Mouse (Mus musculus): Measurements from ENCODE around the gene Hoxa2.

Gene Hoxa2

DNA sequence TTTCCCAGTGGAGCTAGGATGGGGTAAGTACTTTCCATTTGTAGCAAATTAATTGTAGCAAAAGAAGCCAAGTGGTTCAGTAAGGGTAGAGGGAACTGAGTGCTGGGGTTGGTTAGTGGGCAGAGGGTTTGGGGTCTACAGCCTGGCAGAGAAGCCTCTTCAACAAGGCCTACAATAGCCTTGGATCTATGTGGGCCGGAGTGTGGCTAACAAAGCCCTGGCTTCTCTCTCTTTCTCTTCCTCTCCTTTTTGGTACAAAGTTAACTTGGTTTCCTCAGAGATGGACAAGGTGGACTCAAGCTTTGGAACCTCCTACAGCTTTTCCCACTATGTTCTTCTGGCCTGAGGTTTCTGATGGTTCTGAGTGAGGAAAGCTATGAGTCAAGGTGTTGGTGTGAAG is 36.6 kb upstream of the Hoxa2 start:
- peak in 1 of 2 experiments; percentile 19 for DNase-seq

DNA sequence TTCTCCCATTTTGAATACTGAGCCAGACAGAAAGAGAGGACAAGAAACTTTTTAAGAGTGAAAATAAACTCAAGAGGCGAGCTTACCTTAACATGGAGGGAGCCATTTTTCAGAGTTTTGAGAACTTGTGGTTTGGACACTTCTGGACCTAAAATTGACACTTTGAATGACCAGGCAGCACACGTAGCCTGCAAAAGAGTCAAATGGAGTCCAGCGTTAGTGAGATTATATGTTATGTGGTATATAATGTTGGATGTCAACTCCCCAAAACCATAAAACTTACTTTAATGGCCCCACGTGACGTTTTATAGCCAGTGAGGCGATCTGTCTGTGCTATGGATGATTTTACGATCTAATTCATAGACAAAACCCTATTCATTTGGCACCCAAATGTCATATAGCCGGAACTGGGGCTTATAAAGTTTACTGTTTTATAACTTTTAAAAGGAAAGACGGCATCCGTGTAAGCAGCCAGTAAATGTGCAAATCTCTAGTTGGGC is 36.2 kb upstream of the Hoxa2 start:
- no peak for DNase-seq

GRCm38 (mm10) chr6:52200073-52200750 is 35.6 kb upstream of the Hoxa2 start:
- DNase-seq, result peak in 1 of 2 experiments; percentile 79

GRCm38 (mm10) chr6:52197271-52197670 is 32.6 kb upstream of the Hoxa2 start:
- DNase-seq, result peak; percentile 74 to 81

GRCm38 (mm10) chr6:52196811-52197210 is 32.2 kb upstream of the Hoxa2 start:
- DNase-seq, result peak in 1 of 2 experiments; percentile 26

DNA sequence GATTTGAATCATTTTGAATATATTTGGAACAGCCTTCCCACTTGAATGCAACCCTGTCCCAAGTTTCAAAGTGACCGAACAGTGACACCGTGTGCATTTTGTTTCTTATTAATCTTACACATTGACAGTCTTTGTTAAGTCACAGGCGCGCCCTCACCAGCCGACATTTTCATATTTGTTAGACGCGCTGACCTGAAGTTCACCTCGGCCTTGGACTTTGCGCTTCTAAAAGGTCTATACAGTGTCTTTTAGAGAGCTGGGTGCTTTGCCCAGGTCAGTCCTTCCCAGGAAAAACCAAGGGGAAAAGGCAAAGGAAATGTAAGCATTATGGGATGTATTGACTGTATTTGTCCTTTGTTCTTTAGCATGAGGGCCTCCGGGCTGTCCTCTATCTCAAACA is 30.1 kb upstream of the Hoxa2 start:
- DNase-seq, result peak in 1 of 2 experiments; percentile 21

DNA sequence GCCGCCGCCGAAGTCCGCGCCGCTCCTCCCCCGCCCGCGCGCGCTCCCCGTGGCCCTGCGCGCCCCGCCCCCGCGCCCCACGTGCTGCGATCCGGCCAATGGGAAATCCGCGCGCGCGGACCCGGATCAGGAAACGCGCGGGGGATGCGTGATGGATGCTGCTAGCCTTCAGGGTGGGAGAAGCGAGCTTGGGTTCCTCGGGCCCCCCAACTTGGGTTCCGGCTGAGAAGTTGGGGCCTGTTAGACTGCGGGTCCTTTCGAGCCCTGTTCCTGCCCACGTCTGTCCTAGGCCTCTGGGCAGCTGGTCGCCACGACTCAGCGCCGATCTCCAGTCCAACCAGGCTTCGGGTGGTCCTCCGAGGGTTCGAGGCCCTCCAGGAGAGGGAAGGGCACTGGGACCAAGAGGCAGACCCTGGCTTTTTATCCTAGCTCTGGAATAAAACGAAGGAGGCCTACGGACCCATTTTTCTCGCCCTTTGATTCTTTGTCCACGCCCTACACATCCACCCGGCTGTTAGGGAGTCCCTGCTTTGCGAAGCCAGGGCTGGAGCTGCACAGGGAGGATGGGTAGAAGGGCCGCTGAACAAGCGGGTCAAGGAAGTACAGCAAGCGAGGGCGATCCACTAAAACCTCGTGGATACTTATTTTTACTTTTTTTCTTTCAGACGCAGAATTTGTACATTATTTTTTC is 27.4 kb upstream of the Hoxa2 start:
- peak; percentile 91 to 94 for DNase-seq

DNA sequence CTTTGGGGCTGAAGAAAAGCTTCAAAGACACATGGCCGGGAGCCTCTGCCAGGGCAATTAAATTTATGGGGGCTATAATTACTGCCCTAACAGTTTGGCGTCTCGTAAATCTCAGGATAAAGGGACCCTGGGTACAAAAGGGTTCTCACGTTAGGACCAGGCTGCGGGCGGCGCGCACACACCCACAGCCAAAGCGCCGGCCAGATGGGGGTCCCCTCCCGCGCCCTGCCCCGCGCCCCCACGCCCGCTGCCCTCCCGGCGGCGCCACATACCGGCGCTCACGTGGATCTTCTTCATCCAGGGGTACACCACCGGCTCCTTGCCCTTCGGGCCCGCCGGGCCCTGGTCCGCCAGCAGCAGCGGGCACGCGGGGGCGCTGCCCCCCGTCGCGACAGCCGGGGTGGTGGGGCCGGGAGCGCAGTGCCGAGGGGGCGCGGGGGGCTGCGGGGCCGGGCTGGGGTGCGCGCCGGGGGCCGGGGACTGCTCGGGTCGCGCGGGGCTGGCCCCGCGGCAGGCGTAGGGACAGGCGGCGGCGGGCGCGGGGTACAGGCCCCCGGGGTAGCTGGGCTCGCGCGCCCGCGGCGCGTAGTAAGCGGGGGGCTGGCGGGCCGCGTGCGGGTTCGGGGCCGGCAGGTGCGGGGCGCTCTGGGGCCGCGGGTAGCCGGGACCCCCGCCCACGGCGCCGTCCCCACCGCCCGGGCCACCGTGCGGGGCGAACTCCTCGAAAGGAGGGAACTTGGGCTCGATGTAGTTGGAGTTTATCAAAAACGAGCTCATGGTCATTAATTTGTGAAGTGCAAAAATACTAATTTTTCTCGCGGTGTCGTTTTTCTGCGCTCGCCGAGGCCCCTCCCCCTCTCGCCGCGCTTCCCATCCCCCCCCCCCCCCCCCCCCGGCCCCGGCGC is 26.5 kb upstream of the Hoxa2 start, which contains the start of gene Hoxa4:
Gene Hoxa4, minus strand, starts transcription at position 848 of the 905 bp plus-strand sequence.
- peak; percentile 18 to 49 for DNase-seq

GRCm38 (mm10) chr6:52190410-52190809 is 25.8 kb upstream of the Hoxa2 start:
- DNase-seq, result peak; percentile 69 to 77

DNA sequence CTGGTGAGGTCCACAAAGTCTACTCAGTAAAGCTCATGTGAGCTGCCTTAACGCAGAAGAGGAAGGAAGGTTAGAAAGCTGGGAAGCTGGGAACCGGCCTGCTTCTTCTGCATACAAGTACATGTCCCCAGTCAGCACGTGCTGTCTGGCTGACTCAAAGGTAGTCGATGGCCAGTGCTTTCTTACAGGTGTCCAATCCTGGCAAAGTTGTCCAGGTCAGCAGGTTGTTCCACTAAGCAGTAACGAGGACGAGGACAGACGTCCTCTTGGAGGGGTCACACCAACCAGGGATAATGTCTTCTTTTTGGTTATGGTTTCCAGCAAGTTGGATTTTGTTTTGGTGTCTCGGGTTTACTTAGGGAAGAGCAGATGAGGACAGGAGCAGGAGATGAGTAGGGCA is 25.3 kb upstream of the Hoxa2 start:
- peak; percentile 18 to 25 for DNase-seq

- DNase-seq, result peak; percentile 70 to 88
These were observed 24.6 kb upstream of the Hoxa2 start for GRCm38 (mm10) chr6:52189172-52189591.

GRCm38 (mm10) chr6:52186500-52186899 is 21.9 kb upstream of the Hoxa2 start:
- no peak for DNase-seq

- DNase-seq, result no peak
These were observed 21.2 kb upstream of the Hoxa2 start for GRCm38 (mm10) chr6:52185834-52186233.

- DNase-seq, result peak; percentile 40 to 73
These were observed 20.6 kb upstream of the Hoxa2 start for GRCm38 (mm10) chr6:52185222-52185621.

DNA sequence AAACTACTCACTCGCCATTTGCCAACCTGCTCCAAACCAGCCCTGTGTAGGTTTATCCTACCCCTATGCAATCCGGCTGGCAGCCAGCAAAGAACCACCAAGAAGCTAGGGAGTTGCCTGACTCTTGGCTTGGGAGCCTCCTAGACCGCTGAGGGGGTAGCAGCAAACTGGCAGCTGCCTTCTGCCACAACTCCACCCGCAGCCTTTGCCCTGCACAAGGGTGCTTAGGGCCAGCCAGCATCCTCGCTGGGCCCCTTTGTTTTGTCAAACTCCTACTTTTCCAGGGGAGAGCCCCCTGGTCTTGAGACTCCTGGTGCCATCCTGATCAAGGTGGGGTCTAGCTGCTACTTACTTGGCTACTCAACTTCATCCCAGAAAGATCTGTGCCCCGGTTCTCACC is 20.0 kb upstream of the Hoxa2 start:
- DNase-seq, result peak; percentile 8 to 31

DNA sequence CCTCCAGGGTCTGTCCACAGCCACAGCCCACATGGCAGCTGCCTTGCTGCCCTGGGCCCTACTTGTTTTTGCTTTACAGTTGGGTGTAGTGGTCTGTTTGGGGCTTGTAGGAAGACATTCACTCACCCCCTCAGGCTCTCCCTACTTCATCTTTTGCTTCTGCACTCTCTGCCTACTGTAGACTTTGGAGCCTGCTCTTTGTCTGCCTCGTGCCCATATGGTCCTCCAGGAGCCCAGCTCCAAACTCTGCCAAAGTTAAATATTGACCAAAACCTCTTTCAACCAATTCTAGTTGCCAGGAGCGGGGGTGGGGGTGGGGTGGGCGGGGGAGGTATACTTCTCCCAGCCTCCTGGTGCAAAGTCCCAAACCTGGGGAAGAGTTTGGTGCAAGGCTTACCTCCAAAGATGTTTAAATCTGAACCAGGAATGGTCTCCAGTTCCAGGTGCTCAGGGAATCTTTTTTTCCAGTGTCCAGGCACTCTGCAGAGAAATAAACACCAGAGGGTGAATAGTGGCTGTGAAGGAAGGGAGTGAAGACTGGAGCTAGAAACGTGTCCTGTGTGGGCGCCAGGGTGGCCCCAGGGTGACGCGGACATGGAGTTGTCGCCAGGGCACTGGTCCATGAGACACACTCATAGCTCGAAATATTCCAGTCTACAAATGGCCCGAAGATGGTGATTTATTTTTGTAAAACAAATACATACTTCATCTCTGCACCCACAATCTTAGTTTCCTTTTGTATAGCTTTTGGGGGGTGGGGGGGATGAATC is 18.9 kb upstream of the Hoxa2 start:
- DNase-seq, result peak; percentile 38 to 71

DNA sequence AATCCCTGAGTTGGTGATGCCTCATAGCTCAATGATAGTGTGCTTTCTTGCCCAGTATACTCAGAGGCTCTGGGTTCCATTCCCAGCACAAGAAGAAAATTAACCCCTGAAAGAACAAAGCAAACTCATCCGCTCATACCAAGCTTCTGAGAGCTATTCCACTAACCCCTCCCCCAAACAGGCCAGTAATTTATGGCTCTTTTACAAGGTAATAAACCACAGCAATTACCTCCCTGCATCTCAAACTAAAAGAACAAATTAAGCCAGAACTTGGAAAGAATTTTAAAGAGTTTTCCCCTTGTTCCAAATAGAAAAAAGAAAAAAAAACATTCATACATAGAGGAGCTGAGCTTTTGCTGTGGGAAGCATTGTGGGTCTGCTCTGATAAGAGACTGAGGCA is 18.2 kb upstream of the Hoxa2 start:
- DNase-seq, result no peak

DNA sequence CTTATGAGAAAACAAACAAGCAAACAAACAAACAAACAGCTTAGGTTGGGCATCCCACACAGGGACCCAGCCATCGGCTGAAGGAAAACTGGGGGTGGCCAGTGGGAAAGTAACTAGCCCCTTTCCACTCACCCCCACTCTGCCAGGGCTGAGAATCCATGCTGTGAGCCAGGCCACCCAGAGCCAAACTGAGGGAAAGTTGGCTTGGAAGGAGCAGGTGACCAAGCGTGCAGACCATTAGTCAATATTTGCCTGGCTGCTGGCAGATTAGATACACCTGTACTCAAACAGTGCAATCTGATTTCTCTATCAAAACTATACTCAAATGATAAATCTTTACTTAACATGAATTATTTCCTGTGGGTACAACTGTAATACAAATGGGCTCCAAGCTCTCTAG is 17.4 kb upstream of the Hoxa2 start:
- DNase-seq, result peak in 1 of 2 experiments; percentile 16

GRCm38 (mm10) chr6:52180726-52181125 is 16.1 kb upstream of the Hoxa2 start:
- DNase-seq, result no peak

- peak in 1 of 2 experiments; percentile 24 for DNase-seq
These were observed 15.6 kb upstream of the Hoxa2 start for GRCm38 (mm10) chr6:52180213-52180710.

GRCm38 (mm10) chr6:52179690-52180089 is 15.1 kb upstream of the Hoxa2 start:
- DNase-seq, result peak in 1 of 2 experiments; percentile 24

Data from lung, postnatal 4 days (tissue).